Mouse (Mus musculus) limb, embryonic 10.5 days (tissue): ENCODE results near the gene Zfp385a. TPM values are rescaled to one million over a fixed set of nuclear protein-coding genes. Genes with fewer than 3 reads are reported as not detected.
A peak's percentile ranks its signal among the peaks of the same experiment; 100 is the strongest.

Source experiments
- DNase-seq: peaks from one replicate; pipeline ENCODE4 v3.0.0-alpha.2; 2017; ENCODE audit warnings: low spot score
- H3K27ac ChIP-seq: fragments of 300-500 bp; sonication (generic); 2 replicates; pipeline ENCODE4 v1.5.1; 2016; ENCODE audit warnings: mild to moderate bottlenecking
- H3K27me3 ChIP-seq: fragments of 300-500 bp; sonication (generic); 2 replicates; pipeline ENCODE4 v1.6.1; 2016; ENCODE audit warnings: low read depth, mild to moderate bottlenecking; ENCODE audit not compliant: poor library complexity, severe bottlenecking
- H3K36me3 ChIP-seq: fragments of 300-500 bp; sonication (generic); 2 replicates; pipeline ENCODE4 v1.6.1; 2016; ENCODE audit warnings: mild to moderate bottlenecking, moderate library complexity
- H3K4me1 ChIP-seq: fragments of 300-500 bp; sonication (generic); 2 replicates; pipeline ENCODE4 v1.6.1; 2016
- H3K4me3 ChIP-seq: fragments of 300-500 bp; sonication (generic); 2 replicates; pipeline ENCODE4 v1.5.1; 2016; ENCODE audit warnings: mild to moderate bottlenecking, moderate library complexity
- H3K9me3 ChIP-seq: fragments of 300-500 bp; sonication (generic); replicated peaks from 2 replicates; pipeline ENCODE4 v1.6.1; 2016; ENCODE audit warnings: mild to moderate bottlenecking
- WGBS: fragments of 180-500 bp; shearing (Covaris S2); methylation state at CpG from one replicate; pipeline ENCODE4 v1.1.7; 2016; 5-methylcytosine and 5-hydroxymethylcytosine counted together
- polyA plus RNA-seq: library from polyadenylated mRNA; unstranded; fragments of >200 nt; fragmentation: Nextera tagmentation; extraction: Ambion mirVana; gene quantifications from 2 replicates; pipeline ENCODE4 v1.2.1, GENCODE M21; 2016

The Zfp385a gene
- polyA plus RNA-seq, 1 experiment from 2014 or later: 22.8 TPM

- H3K27me3 ChIP-seq: no peaks in the 10 kb centered on the region
- H3K4me3 ChIP-seq: no peak overlapping the region
- no peak for DNase-seq
- no peaks in the 10 kb centered on the region for H3K9me3 ChIP-seq
- 52% methylated on average over 1 of the region's 1 CpGs for WGBS
- H3K4me1 ChIP-seq: peaks cover 38% of the 10 kb centered on the region
- peaks cover 52% of the 10 kb centered on the region for H3K36me3 ChIP-seq
- peak overlapping the region; percentile 89 for H3K27ac ChIP-seq
Observed at GRCm38 (mm10) chr15:103359122-103359510, 19.2 kb upstream of the Zfp385a start.

GRCm38 (mm10) chr15:103358278-103359121, 18.6 kb upstream of the Zfp385a start:
- H3K4me1 ChIP-seq: peaks cover 36% of the 10 kb centered on the region
- H3K4me3 ChIP-seq: 0 out of 2 replicates have a peak overlapping the region, but pooled peaks have one; percentile 9
- 20% methylated on average over 4 of the region's 4 CpGs for WGBS
- peak overlapping the region; percentile 89 for H3K27ac ChIP-seq
- no peaks in the 10 kb centered on the region for H3K9me3 ChIP-seq
- peak; percentile 66 for DNase-seq
- no peaks in the 10 kb centered on the region for H3K27me3 ChIP-seq
- H3K36me3 ChIP-seq: peaks cover 58% of the 10 kb centered on the region

GRCm38 (mm10) chr15:103357817-103358216, 17.9 kb upstream of the Zfp385a start:
- Histone ChIP-seq H3K9me3 (no peaks in the 10 kb centered on the region), H3K27ac (peak overlapping the region; percentile 89), H3K4me1 (peaks cover 36% of the 10 kb centered on the region), H3K27me3 (no peaks in the 10 kb centered on the region), H3K36me3 (peaks cover 65% of the 10 kb centered on the region), H3K4me3 (no peak overlapping the region)
- WGBS: 86% methylated on average over 4 of the region's 4 CpGs
- no peak for DNase-seq

- peaks cover 74% of the 10 kb centered on the region for H3K36me3 ChIP-seq
- WGBS: 81% methylated on average over 4 of the region's 4 CpGs
Observed at GRCm38 (mm10) chr15:103356130-103356529, 16.2 kb upstream of the Zfp385a start.

GRCm38 (mm10) chr15:103355420-103355819, 15.5 kb upstream of the Zfp385a start:
- no peak overlapping the region for H3K27ac ChIP-seq
- no peak overlapping the region for H3K4me3 ChIP-seq
- H3K27me3 ChIP-seq: no peaks in the 10 kb centered on the region
- no peak for DNase-seq
- 92% methylated on average over 4 of the region's 4 CpGs for WGBS
- H3K36me3 ChIP-seq: peaks cover 80% of the 10 kb centered on the region
- peaks cover 26% of the 10 kb centered on the region for H3K4me1 ChIP-seq
- no peaks in the 10 kb centered on the region for H3K9me3 ChIP-seq

More at GRCm38 (mm10) chr15:103356130-103356529, 16.2 kb upstream of the Zfp385a start:
- Histone ChIP-seq H3K4me1 (peaks cover 28% of the 10 kb centered on the region), H3K9me3 (no peaks in the 10 kb centered on the region), H3K27ac (no peak overlapping the region), H3K4me3 (no peak overlapping the region), H3K27me3 (no peaks in the 10 kb centered on the region)
- no peak for DNase-seq

GRCm38 (mm10) chr15:103354690-103355089, 14.8 kb upstream of the Zfp385a start:
- no peak overlapping the region for H3K27ac ChIP-seq
- WGBS: 91% methylated on average over 2 of the region's 2 CpGs
- H3K36me3 ChIP-seq: peaks cover 82% of the 10 kb centered on the region
- no peaks in the 10 kb centered on the region for H3K27me3 ChIP-seq
- H3K4me3 ChIP-seq: no peak overlapping the region
- no peaks in the 10 kb centered on the region for H3K9me3 ChIP-seq
- no peak for DNase-seq
- peaks cover 20% of the 10 kb centered on the region for H3K4me1 ChIP-seq

- Histone ChIP-seq H3K4me1 (peaks cover 10% of the 10 kb centered on the region), H3K27ac (no peak overlapping the region), H3K4me3 (no peak overlapping the region), H3K36me3 (peaks cover 92% of the 10 kb centered on the region), H3K27me3 (no peaks in the 10 kb centered on the region), H3K9me3 (no peaks in the 10 kb centered on the region)
- no peak for DNase-seq
- WGBS: 91% methylated on average over 11 of the region's 11 CpGs
Observed at GRCm38 (mm10) chr15:103353511-103354256, 13.8 kb upstream of the Zfp385a start.

- no peaks in the 10 kb centered on the region for H3K27me3 ChIP-seq
- DNase-seq: peak; percentile 69
- 48% methylated on average over 4 of the region's 4 CpGs for WGBS
- peaks cover 2% of the 10 kb centered on the region for H3K4me1 ChIP-seq
- H3K27ac ChIP-seq: no peak overlapping the region
- peaks cover 100% of the 10 kb centered on the region for H3K36me3 ChIP-seq
- H3K4me3 ChIP-seq: no peak overlapping the region
- H3K9me3 ChIP-seq: no peaks in the 10 kb centered on the region
Observed at GRCm38 (mm10) chr15:103352856-103353255, 13.0 kb upstream of the Zfp385a start.

- H3K4me3 ChIP-seq: no peak overlapping the region
- H3K27ac ChIP-seq: no peak overlapping the region
- H3K27me3 ChIP-seq: no peaks in the 10 kb centered on the region
- H3K36me3 ChIP-seq: peaks cover 87% of the 10 kb centered on the region
- no peak for DNase-seq
- 2% methylated on average over 2 of the region's 2 CpGs for WGBS
- H3K9me3 ChIP-seq: no peaks in the 10 kb centered on the region
- no peaks in the 10 kb centered on the region for H3K4me1 ChIP-seq
Observed at GRCm38 (mm10) chr15:103347275-103347684, 7.4 kb upstream of the Zfp385a start.

GRCm38 (mm10) chr15:103345789-103346188, 5.9 kb upstream of the Zfp385a start:
- Histone ChIP-seq H3K36me3 (peaks cover 72% of the 10 kb centered on the region), H3K27ac (no peak overlapping the region), H3K9me3 (no peaks in the 10 kb centered on the region), H3K4me3 (no peak overlapping the region), H3K4me1 (peaks cover 13% of the 10 kb centered on the region), H3K27me3 (peaks cover 15% of the 10 kb centered on the region)
- no peak for DNase-seq
- 89% methylated on average over 6 of the region's 6 CpGs for WGBS

- peaks cover 35% of the 10 kb centered on the region for H3K4me1 ChIP-seq
- no peaks in the 10 kb centered on the region for H3K9me3 ChIP-seq
- no peak overlapping the region for H3K27ac ChIP-seq
- H3K27me3 ChIP-seq: peaks cover 37% of the 10 kb centered on the region
- H3K4me3 ChIP-seq: no peak overlapping the region
- peaks cover 50% of the 10 kb centered on the region for H3K36me3 ChIP-seq
- DNase-seq: no peak
Observed at GRCm38 (mm10) chr15:103343556-103343955, 3.7 kb upstream of the Zfp385a start.

GRCm38 (mm10) chr15:103343008-103343407, 3.1 kb upstream of the Zfp385a start:
- H3K27ac ChIP-seq: no peak overlapping the region
- peaks cover 44% of the 10 kb centered on the region for H3K36me3 ChIP-seq
- H3K4me1 ChIP-seq: peaks cover 41% of the 10 kb centered on the region
- DNase-seq: no peak
- H3K9me3 ChIP-seq: no peaks in the 10 kb centered on the region
- H3K27me3 ChIP-seq: peaks cover 42% of the 10 kb centered on the region
- no peak overlapping the region for H3K4me3 ChIP-seq
- 67% methylated on average over 3 of the region's 3 CpGs for WGBS

GRCm38 (mm10) chr15:103342415-103342814, 2.5 kb upstream of the Zfp385a start:
- peaks cover 38% of the 10 kb centered on the region for H3K36me3 ChIP-seq
- WGBS: 24% methylated on average over 4 of the region's 4 CpGs
- peak; percentile 82 for DNase-seq

More at GRCm38 (mm10) chr15:103342415-103342814, 2.5 kb upstream of the Zfp385a start:
- peaks cover 48% of the 10 kb centered on the region for H3K27me3 ChIP-seq
- no peak overlapping the region for H3K4me3 ChIP-seq
- peaks cover 46% of the 10 kb centered on the region for H3K4me1 ChIP-seq
- no peak overlapping the region for H3K27ac ChIP-seq
- no peaks in the 10 kb centered on the region for H3K9me3 ChIP-seq
